Mouse (Mus musculus) heart, embryonic 16.5 days (tissue): ENCODE results near the gene Ltbp1. TPM values are rescaled to one million over a fixed set of nuclear protein-coding genes. Genes with fewer than 3 reads are reported as not detected.

ENCODE experiments used
- ATAC-seq: fragments of 200-750 bp; cut with Nextera tagmentation; replicated peaks from 2 replicates; pipeline ENCODE4 v1.8.0; 2017; ENCODE audit warnings: moderate number of reproducible peaks; ENCODE audit not compliant: insufficient read depth, low FRiP score; ENCODE audit errors: extremely low read depth
- H3K27ac ChIP-seq: fragments of 300-500 bp; sonication (generic); 2 replicates; pipeline ENCODE4 v1.5.1; 2014; ENCODE audit warnings: mild to moderate bottlenecking, low read length, control low read depth, moderate library complexity
- H3K27me3 ChIP-seq: fragments of 300-500 bp; sonication (generic); 2 replicates; pipeline ENCODE4 v1.6.1; 2014; ENCODE audit warnings: low read length, mixed read lengths; ENCODE audit not compliant: control insufficient read depth, insufficient read depth
- H3K36me3 ChIP-seq: fragments of 300-500 bp; sonication (generic); 2 replicates; pipeline ENCODE4 v1.6.1; 2014; ENCODE audit not compliant: control insufficient read depth, insufficient read depth
- H3K4me1 ChIP-seq: fragments of 300-500 bp; sonication (generic); 2 replicates; pipeline ENCODE4 v1.6.1; 2014; ENCODE audit warnings: low read length, mixed read lengths; ENCODE audit not compliant: control insufficient read depth, insufficient read depth
- H3K4me2 ChIP-seq: fragments of 300-500 bp; sonication (generic); 2 replicates; pipeline ENCODE4 v1.6.1; 2014; ENCODE audit warnings: low read depth, mild to moderate bottlenecking, control low read depth, low read length
- H3K4me3 ChIP-seq: fragments of 300-500 bp; sonication (generic); 2 replicates; pipeline ENCODE4 v1.5.1; 2014; ENCODE audit warnings: mild to moderate bottlenecking, control low read depth, low read length
- H3K9ac ChIP-seq: fragments of 300-500 bp; sonication (generic); 2 replicates; pipeline ENCODE4 v1.6.1; 2014; ENCODE audit warnings: low read length, control low read depth
- H3K9me3 ChIP-seq: fragments of 300-500 bp; sonication (generic); replicated peaks from 2 replicates; pipeline ENCODE4 v1.6.1; 2016; ENCODE audit warnings: low read length; ENCODE audit not compliant: control insufficient read depth
- WGBS: fragments of 180-500 bp; shearing (Covaris S2); extraction: QIAGEN DNeasy Blood & Tissue Kit; methylation state at CpG from one replicate; pipeline ENCODE4 v1.1.7; 2014; 5-methylcytosine and 5-hydroxymethylcytosine counted together
- polyA plus RNA-seq: library from polyadenylated mRNA; unstranded; fragments of >200 nt; fragmentation: Nextera tagmentation; extraction: Ambion mirVana; gene quantifications from 2 replicates; pipeline ENCODE4 v1.2.1, GENCODE M21; 2015

Ltbp1 gene
- polyA plus RNA-seq, 1 experiment from 2014 or later = 15.6 TPM

DNA sequence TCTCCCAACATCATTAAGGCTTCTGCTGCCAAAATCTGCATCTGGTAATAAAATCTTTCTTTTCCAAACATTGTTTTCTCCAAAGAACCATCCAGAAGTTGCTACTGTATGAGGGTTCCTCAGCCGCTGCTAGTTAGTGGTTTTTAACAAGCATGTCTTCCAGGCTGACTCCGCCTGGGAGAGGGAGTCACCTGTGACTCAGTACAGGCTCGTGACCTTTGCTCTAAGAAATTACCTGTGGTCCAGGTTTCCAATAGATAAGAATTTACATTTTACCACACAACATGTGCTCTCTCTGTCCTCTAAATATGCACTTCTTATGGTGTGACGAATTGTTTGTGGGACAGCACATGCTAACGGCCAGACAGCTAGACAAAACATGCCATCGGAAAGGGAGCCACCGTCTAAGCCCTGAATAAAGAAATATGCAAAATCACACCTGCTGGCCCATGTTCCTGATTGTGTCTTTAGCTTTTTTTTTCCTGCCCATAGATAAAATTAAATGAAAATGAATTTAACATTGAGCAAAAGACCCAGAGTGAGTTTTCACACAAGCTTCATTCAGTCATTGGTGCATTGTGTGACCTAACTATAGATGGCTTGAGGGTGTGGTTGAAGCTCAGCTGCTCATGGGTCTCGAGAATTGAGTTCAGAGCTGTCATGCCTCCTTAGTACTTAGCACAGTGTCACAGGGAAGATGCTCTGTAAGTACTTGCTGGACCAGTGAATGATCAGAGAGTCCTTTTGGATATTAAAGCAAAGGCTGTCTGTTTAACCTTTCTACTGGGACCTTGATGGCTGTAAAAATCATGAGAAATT lies 29.0 kb upstream of the Ltbp1 start:
- 80% methylated on average over 8 of the region's 8 CpGs for WGBS
- Histone ChIP-seq H3K4me1 (no peaks in the 10 kb centered on the region), H3K36me3 (no peaks in the 10 kb centered on the region), H3K27me3 (no peaks in the 10 kb centered on the region), H3K9ac (no peak overlapping the region), H3K27ac (no peak overlapping the region), H3K9me3 (no peaks in the 10 kb centered on the region), H3K4me2 (no peak overlapping the region), H3K4me3 (no peak overlapping the region)
- ATAC-seq = no peak

- Histone ChIP-seq H3K36me3 (no peaks in the 10 kb centered on the region), H3K9ac (no peak overlapping the region), H3K27me3 (no peaks in the 10 kb centered on the region), H3K27ac (no peak overlapping the region), H3K4me2 (no peak overlapping the region), H3K4me3 (no peak overlapping the region), H3K9me3 (no peaks in the 10 kb centered on the region), H3K4me1 (no peaks in the 10 kb centered on the region)
- WGBS = 72% methylated on average over 8 of the region's 8 CpGs
- no peak for ATAC-seq
Measured at GRCm38 (mm10) chr17:74979767-74980166, 25.6 kb upstream of the Ltbp1 start.

DNA sequence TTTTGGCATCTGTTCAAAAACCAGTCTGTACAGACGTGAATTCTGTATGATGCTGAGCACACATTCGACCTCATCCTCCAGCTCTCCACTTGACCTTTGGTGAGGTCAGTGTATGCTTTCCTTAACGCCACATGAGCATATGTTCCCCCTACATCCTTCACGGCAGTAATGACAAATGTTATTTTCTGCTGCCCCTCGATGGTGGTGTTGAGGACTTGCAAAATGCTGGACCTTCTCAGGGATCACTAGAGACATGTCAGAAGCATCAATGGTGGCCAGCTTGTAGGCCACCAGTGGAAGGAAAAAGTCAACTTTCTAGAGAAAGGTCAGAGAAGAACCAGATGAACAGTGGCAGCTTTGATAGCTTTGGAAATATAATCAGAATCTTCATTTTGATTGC lies 23.7 kb upstream of the Ltbp1 start:
- Histone ChIP-seq H3K9me3 (peaks cover 3% of the 10 kb centered on the region; the same call in 1 of the 2 replicates), H3K4me3 (no peak overlapping the region), H3K27ac (no peak overlapping the region), H3K27me3 (no peaks in the 10 kb centered on the region), H3K4me2 (no peak overlapping the region), H3K9ac (no peak overlapping the region), H3K36me3 (no peaks in the 10 kb centered on the region), H3K4me1 (no peaks in the 10 kb centered on the region)
- no peak for ATAC-seq
- 70% methylated on average over 5 of the region's 5 CpGs for WGBS

GRCm38 (mm10) chr17:74982880-74983279 lies 22.5 kb upstream of the Ltbp1 start:
- peaks cover 3% of the 10 kb centered on the region; the same call in 1 of the 2 replicates for H3K9me3 ChIP-seq
- no peaks in the 10 kb centered on the region for H3K36me3 ChIP-seq
- no peaks in the 10 kb centered on the region for H3K27me3 ChIP-seq
- H3K27ac ChIP-seq = no peak overlapping the region
- H3K4me3 ChIP-seq = no peak overlapping the region
- no peak overlapping the region for H3K9ac ChIP-seq
- no peak for ATAC-seq
- H3K4me1 ChIP-seq = no peaks in the 10 kb centered on the region
- no peak overlapping the region for H3K4me2 ChIP-seq
- WGBS = 50% methylated on average over 1 of the region's 1 CpGs

DNA sequence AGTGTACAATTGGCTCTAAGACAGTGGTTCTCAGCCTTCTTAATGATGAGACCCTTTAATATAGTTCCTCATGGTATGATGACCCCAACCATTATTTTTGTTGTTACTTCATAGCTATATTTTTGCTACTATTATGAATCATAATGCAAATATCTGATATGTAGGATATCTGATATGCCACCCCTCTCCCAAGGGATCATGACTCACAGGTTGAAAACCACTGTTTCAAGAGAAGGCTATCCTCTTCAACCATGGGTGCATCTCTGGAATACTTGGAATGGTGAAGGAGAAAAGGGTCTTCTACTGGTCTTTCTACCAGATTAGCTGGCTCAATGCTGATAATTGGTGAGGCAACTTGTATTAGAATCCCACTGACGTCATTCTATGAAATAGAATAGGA lies 21.3 kb upstream of the Ltbp1 start:
- WGBS = 49% methylated on average over 1 of the region's 1 CpGs
- Histone ChIP-seq H3K9me3 (peaks cover 3% of the 10 kb centered on the region; the same call in 1 of the 2 replicates), H3K4me3 (no peak overlapping the region), H3K27ac (no peak overlapping the region), H3K36me3 (no peaks in the 10 kb centered on the region), H3K4me2 (no peak overlapping the region), H3K9ac (no peak overlapping the region), H3K27me3 (no peaks in the 10 kb centered on the region), H3K4me1 (no peaks in the 10 kb centered on the region)
- no peak for ATAC-seq

GRCm38 (mm10) chr17:74984681-74985080 lies 20.7 kb upstream of the Ltbp1 start:
- H3K36me3 ChIP-seq = no peaks in the 10 kb centered on the region
- H3K27ac ChIP-seq = no peak overlapping the region
- H3K4me1 ChIP-seq = no peaks in the 10 kb centered on the region
- H3K9ac ChIP-seq = no peak overlapping the region
- peaks cover 3% of the 10 kb centered on the region; the same call in 1 of the 2 replicates for H3K9me3 ChIP-seq
- no peak overlapping the region for H3K4me2 ChIP-seq
- no peaks in the 10 kb centered on the region for H3K27me3 ChIP-seq
- H3K4me3 ChIP-seq = no peak overlapping the region
- ATAC-seq = no peak

- H3K27ac ChIP-seq = no peak overlapping the region
- H3K27me3 ChIP-seq = no peaks in the 10 kb centered on the region
- WGBS = 36% methylated on average over 1 of the region's 1 CpGs
- no peak overlapping the region for H3K4me2 ChIP-seq
- no peaks in the 10 kb centered on the region for H3K36me3 ChIP-seq
- H3K9ac ChIP-seq = no peak overlapping the region
- no peak overlapping the region for H3K4me3 ChIP-seq
- H3K9me3 ChIP-seq = peaks cover 8% of the 10 kb centered on the region
- ATAC-seq = no peak
- H3K4me1 ChIP-seq = no peaks in the 10 kb centered on the region
Measured at GRCm38 (mm10) chr17:74987067-74987466, 18.3 kb upstream of the Ltbp1 start.

DNA sequence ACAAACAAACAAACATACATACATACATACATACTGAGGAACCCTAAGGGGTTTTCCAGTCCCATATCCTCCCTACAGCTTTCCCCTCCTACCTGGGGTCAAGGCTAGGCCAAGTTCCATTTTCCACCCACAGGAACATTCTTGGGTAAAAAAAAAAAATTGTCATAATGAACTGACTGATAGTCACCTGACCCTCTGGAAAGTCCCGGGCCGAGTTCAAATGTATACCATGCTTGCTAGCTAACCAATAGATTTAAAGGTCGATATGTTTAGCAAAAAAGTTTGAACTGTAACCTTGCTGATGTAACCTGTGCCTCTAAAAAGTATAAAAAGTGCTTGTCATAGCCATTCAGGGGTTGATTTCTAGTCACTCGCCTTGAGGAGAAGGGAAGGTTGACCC lies 15.7 kb upstream of the Ltbp1 start:
- Histone ChIP-seq H3K9me3 (peaks cover 8% of the 10 kb centered on the region), H3K36me3 (no peaks in the 10 kb centered on the region), H3K4me3 (no peak overlapping the region), H3K27me3 (no peaks in the 10 kb centered on the region), H3K9ac (no peak overlapping the region), H3K4me1 (peaks cover 12% of the 10 kb centered on the region), H3K27ac (no peak overlapping the region), H3K4me2 (no peak overlapping the region)
- WGBS = 86% methylated on average over 4 of the region's 4 CpGs
- ATAC-seq = no peak

DNA sequence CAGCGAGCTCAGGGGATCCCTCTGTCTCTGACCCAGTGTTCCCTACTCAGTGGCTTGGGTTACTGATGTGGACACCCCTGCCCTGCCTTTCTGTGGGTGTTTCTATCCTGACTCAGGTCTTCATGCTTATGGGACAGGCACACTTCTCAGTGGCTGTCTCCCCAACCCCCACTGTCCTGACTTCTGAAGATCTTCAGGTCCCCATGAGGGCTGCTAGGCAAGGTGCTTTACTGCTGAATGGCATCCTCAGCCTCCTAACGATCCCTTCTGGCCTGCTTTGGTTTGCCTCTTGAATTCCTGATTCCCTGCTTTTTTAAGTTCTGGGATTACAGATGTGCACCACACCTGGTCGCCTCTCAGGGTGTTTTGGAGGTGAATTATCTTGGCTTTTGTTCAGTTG lies 14.8 kb upstream of the Ltbp1 start:
- WGBS = 80% methylated on average over 3 of the region's 3 CpGs

More for the DNA sequence above, 14.8 kb upstream of the Ltbp1 start:
- Histone ChIP-seq H3K36me3 (no peaks in the 10 kb centered on the region), H3K9ac (no peak overlapping the region), H3K27me3 (no peaks in the 10 kb centered on the region), H3K27ac (no peak overlapping the region), H3K4me3 (no peak overlapping the region), H3K4me2 (no peak overlapping the region), H3K9me3 (peaks cover 5% of the 10 kb centered on the region), H3K4me1 (peaks cover 18% of the 10 kb centered on the region)
- ATAC-seq = no peak
